Mouse (Mus musculus) limb, embryonic 14.5 days (tissue): ENCODE data around the gene Tph2. TPM values are rescaled to one million over a fixed set of nuclear protein-coding genes. Genes with fewer than 3 reads are reported as not detected.
A peak's percentile ranks its signal among the peaks of the same experiment; 100 is the strongest.

Source experiments
- ATAC-seq: fragments of 200-750 bp; cut with Nextera tagmentation; 2 replicates; pipeline ENCODE4 v1.8.0; 2017; ENCODE audit warnings: low read depth, moderate number of reproducible peaks, moderate TSS enrichment; ENCODE audit not compliant: low FRiP score
- DNase-seq: peaks from one replicate; pipeline ENCODE4 v3.0.0-alpha.2; 2015; ENCODE audit warnings: low spot score
- H3K27ac ChIP-seq: fragments of 300-500 bp; sonication (generic); replicated peaks from 2 replicates; pipeline ENCODE4 v1.5.1; 2014; ENCODE audit warnings: low read depth, mild to moderate bottlenecking, low read length, moderate library complexity, mixed read lengths
- H3K27me3 ChIP-seq: fragments of 300-500 bp; sonication (generic); 2 replicates; pipeline ENCODE4 v1.6.1; 2014; ENCODE audit warnings: low read length, mixed read lengths; ENCODE audit not compliant: control insufficient read depth, insufficient read depth
- H3K36me3 ChIP-seq: fragments of 300-500 bp; sonication (generic); 2 replicates; pipeline ENCODE4 v1.6.1; 2014; ENCODE audit warnings: mild to moderate bottlenecking, low read length, moderate library complexity, mixed read lengths; ENCODE audit not compliant: control insufficient read depth, insufficient read depth
- H3K4me1 ChIP-seq: fragments of 300-500 bp; sonication (generic); 2 replicates; pipeline ENCODE4 v1.6.1; 2014; ENCODE audit warnings: antibody characterized with exemption, low read length, mixed read lengths; ENCODE audit not compliant: control insufficient read depth, insufficient read depth
- H3K4me2 ChIP-seq: fragments of 300-500 bp; sonication (generic); replicated peaks from 2 replicates; pipeline ENCODE4 v1.6.1; 2014; ENCODE audit warnings: low read depth, mild to moderate bottlenecking, low read length, moderate library complexity; ENCODE audit not compliant: severe bottlenecking
- H3K4me3 ChIP-seq: fragments of 300-500 bp; sonication (generic); replicated peaks from 2 replicates; pipeline ENCODE4 v1.5.1; 2014; ENCODE audit warnings: low read length
- H3K9ac ChIP-seq: fragments of 300-500 bp; sonication (generic); 2 replicates; pipeline ENCODE4 v1.6.1; 2014; ENCODE audit warnings: mild to moderate bottlenecking, low read depth, low read length, moderate library complexity; ENCODE audit not compliant: severe bottlenecking
- H3K9me3 ChIP-seq: fragments of 300-500 bp; sonication (generic); 2 replicates; pipeline ENCODE4 v1.6.1; 2016; ENCODE audit warnings: low read length; ENCODE audit not compliant: control insufficient read depth
- POLR2A ChIP-seq: fragments of 200-500 bp; IDR thresholded peaks from 2 replicates; pipeline ENCODE4 v1.8.0; 2012; ENCODE audit warnings: inconsistent platforms, mild to moderate bottlenecking, moderate library complexity, borderline replicate concordance; ENCODE audit not compliant: insufficient read depth, insufficient read length; ENCODE audit errors: extremely low read depth
- WGBS: fragments of 180-500 bp; shearing (Covaris S2); extraction: QIAGEN DNeasy Blood & Tissue Kit; methylation state at CpG from one replicate; pipeline ENCODE4 v1.1.7; 2014; 5-methylcytosine and 5-hydroxymethylcytosine counted together
- polyA plus RNA-seq, 2 experiments: library from polyadenylated mRNA; depleted of rRNA in 1 of 2; stranded (reverse) in 1 of 2; unstranded in 1 of 2; fragments of >200 nt; fragmentation: Nextera tagmentation in 1 of 2; extraction: Ambion mirVana in 1 of 2; gene quantifications; 2 replicates each; pipeline versions ENCODE4 v1.2.1 to v1.2.3; 2012 to 2014

Gene Tph2
- polyA plus RNA-seq (2012; rRNA removed) (0.03 TPM in 2 replicates), polyA plus RNA-seq (2014; fragmentation: Nextera tagmentation; extraction: Ambion mirVana) (0.12 TPM in 1 of 2 replicates, not detected in the other)

DNA sequence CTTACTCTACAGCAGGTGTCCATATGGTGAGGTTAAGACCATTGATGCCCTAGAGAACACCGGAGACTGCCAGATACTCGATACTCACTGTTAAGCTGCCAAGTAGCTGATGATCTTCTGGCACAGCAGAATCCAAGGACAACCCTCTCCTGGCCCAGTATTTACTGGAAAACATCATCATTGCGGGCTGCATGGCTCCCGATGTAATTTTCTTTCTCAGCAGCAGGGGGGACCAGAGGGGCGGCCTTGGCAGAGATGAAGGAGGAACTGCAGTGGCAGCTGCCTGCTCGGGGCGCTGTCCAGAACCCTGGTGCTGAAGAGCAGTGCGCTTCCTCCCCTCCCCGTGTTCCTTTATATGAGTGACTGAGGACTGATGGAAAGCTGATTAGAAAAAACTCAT is at the start of gene Tph2:
Tph2 (minus strand) TSS at position 326 of the 400 bp plus-strand sequence.
- no peak for TF ChIP-seq POLR2A
- ATAC-seq (peak; percentile 63; the same call in 1 of the 2 replicates), DNase-seq (peak; percentile 86)
- Histone ChIP-seq H3K27me3 (no peaks in the 10 kb centered on the region), H3K4me2 (no peak within 1 kb of the TSS), H3K27ac (no peak within 1 kb of the TSS), H3K9ac (no peak within 1 kb of the TSS), H3K4me1 (no peaks in the 10 kb centered on the region), H3K4me3 (no peak within 1 kb of the TSS), H3K36me3 (no peaks in the 10 kb centered on the region), H3K9me3 (no peaks in the 10 kb centered on the region)
- WGBS = 9% methylated on average over 9 of the region's 9 CpGs

DNA sequence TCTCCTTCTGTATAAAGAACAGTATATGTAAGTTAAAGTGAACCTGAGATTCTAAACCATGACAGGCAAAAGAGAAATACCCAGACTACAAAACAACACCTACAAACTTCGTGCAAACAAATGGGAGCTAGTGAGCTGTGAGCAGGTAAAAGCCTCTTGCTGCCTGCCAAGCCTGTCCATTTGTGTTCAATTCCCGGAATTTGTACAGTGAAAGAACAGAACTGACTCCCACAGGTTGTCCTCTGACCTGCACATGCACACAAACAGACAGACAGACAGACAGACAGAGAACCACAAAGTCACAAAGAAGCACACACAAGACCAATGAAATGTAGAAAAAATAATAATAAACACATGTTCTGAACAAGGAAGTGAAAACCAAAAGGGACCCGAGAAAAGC is 49.0 kb upstream of the Tph2 start:
- whole genome bisulfite sequencing = 79% methylated on average over 3 of the region's 3 CpGs
- no peak for TF ChIP-seq POLR2A
- no peak overlapping the region for H3K27ac ChIP-seq
- no peaks in the 10 kb centered on the region for H3K27me3 ChIP-seq
- H3K9me3 ChIP-seq = no peaks in the 10 kb centered on the region
- no peak for ATAC-seq
- H3K36me3 ChIP-seq = peaks cover 54% of the 10 kb centered on the region
- no peak for DNase-seq
- H3K4me1 ChIP-seq = no peaks in the 10 kb centered on the region
- no peak overlapping the region for H3K4me3 ChIP-seq
- no peak overlapping the region for H3K9ac ChIP-seq
- H3K4me2 ChIP-seq = no peak overlapping the region

DNA sequence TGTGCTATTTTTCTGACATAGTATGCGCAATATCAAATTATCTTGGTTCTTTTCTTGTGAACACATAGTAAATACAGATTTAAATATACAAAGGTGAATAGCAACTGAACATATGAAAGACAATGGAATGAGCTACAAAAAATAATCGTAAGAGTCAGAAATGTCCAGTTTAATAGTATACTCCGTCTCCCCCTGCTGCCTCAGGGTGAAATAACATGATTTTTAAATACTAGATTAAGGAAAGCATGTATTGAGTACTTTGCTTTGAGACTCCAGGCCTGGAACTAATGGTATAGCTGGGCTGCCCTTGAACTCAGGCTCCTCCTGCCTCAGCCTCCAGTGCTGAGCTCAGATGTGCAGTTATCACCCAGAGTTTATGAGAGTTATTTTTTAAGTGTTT is 47.7 kb upstream of the Tph2 start:
- TF ChIP-seq POLR2A = no peak
- H3K36me3 ChIP-seq = peaks cover 57% of the 10 kb centered on the region
- H3K9me3 ChIP-seq = no peaks in the 10 kb centered on the region
- no peaks in the 10 kb centered on the region for H3K27me3 ChIP-seq
- no peaks in the 10 kb centered on the region for H3K4me1 ChIP-seq
- no peak overlapping the region for H3K4me3 ChIP-seq
- H3K9ac ChIP-seq = no peak overlapping the region
- no peak for ATAC-seq
- H3K27ac ChIP-seq = no peak overlapping the region
- 90% methylated on average over 3 of the region's 3 CpGs for WGBS
- H3K4me2 ChIP-seq = no peak overlapping the region
- no peak for DNase-seq

DNA sequence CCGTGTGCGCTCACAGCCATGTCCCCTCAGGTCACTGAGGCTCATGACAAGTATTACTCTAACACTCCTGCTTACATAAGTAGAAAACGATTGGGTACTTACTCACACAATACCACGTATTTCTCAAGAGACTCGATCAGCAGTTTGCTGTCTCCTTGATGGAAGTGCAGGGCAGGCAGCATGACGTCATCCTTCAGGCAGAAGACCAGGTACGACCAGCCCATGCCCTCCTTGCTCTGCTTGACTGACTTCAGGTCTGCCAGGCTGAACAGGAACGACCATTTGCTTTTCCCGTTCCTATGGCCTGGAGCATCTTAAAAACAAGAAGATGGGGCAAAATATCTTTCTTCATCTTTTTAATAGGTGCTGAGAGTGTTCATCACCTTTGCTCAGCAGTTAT is 44.2 kb upstream of the Tph2 start:
- TF ChIP-seq POLR2A = no peak
- WGBS = 85% methylated on average over 9 of the region's 9 CpGs
- Histone ChIP-seq H3K36me3 (peaks cover 48% of the 10 kb centered on the region), H3K27me3 (no peaks in the 10 kb centered on the region), H3K9ac (no peak overlapping the region), H3K4me1 (no peaks in the 10 kb centered on the region), H3K27ac (no peak overlapping the region), H3K9me3 (no peaks in the 10 kb centered on the region), H3K4me2 (no peak overlapping the region), H3K4me3 (no peak overlapping the region)
- ATAC-seq (no peak), DNase-seq (no peak)

DNA sequence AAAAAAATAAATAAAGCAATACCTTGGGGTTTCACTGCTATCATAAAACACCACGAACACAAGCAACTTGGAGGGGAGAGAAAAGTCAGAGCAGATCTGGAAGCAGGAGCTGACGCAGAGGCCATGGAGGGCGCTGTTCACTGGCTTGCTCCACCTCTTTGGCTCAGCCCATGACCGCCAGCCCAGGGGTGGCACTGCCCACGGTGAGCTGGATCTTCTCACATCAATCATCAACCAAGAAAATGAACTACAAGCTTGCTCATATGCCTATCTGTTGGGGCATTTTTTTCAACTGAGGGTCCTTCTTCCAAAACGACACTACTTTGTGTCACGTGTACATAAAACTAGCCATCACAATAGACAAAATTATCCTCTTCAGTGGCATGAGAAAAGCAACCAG is 41.8 kb upstream of the Tph2 start:
- TF ChIP-seq POLR2A = no peak
- Histone ChIP-seq H3K27me3 (no peaks in the 10 kb centered on the region), H3K4me1 (no peaks in the 10 kb centered on the region), H3K4me2 (no peak overlapping the region), H3K4me3 (no peak overlapping the region), H3K27ac (no peak overlapping the region), H3K9ac (no peak overlapping the region), H3K9me3 (no peaks in the 10 kb centered on the region), H3K36me3 (peaks cover 34% of the 10 kb centered on the region)
- DNase-seq (no peak), ATAC-seq (no peak)
- WGBS = 94% methylated on average over 7 of the region's 7 CpGs

DNA sequence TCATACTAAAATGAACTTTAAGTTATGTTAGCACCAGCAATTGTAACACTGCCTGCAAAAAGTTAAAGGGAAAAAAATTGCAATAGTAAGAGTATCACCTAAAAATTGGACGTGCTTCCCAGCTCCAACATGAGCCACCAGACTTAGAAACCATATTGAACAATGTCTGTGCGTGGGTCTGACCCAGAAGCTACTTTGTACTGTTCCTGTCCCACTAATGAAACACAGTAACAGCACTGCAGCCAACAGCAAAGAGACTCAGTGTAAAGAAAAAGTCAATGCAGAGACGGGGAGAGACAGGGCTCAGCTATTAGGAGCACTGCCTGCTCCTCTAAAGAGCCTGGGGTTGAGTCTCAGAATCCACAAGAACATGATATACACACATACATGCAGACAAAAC is 39.0 kb upstream of the Tph2 start:
- TF ChIP-seq POLR2A = no peak
- DNase-seq (no peak), ATAC-seq (no peak)
- Histone ChIP-seq H3K27me3 (no peaks in the 10 kb centered on the region), H3K4me1 (no peaks in the 10 kb centered on the region), H3K4me3 (no peak overlapping the region), H3K27ac (no peak overlapping the region), H3K4me2 (no peak overlapping the region), H3K9ac (no peak overlapping the region), H3K9me3 (no peaks in the 10 kb centered on the region), H3K36me3 (peaks cover 40% of the 10 kb centered on the region)
- 87% methylated on average over 3 of the region's 3 CpGs for WGBS
